Mouse (Mus musculus) intestine, embryonic 16.5 days (tissue): ENCODE measurements around the gene Tpd52l2. TPM values are rescaled to one million over a fixed set of nuclear protein-coding genes. Genes with fewer than 3 reads are reported as not detected.

Experiments used
- ATAC-seq: fragments of 200-750 bp; cut with Nextera tagmentation; 2 replicates; pipeline ENCODE4 v1.8.0; 2017; ENCODE audit warnings: moderate TSS enrichment, moderate library complexity
- H3K27ac ChIP-seq: fragments of 300-500 bp; sonication (generic); 2 replicates; pipeline ENCODE4 v1.5.1; 2014; ENCODE audit warnings: mild to moderate bottlenecking, low read length
- H3K27me3 ChIP-seq: fragments of 300-500 bp; sonication (generic); replicated peaks from 2 replicates; pipeline ENCODE4 v1.6.1; 2014; ENCODE audit warnings: low read length, control low read depth, mixed read lengths; ENCODE audit not compliant: control insufficient read depth, insufficient read depth
- H3K36me3 ChIP-seq: fragments of 300-500 bp; sonication (generic); 2 replicates; pipeline ENCODE4 v1.6.1; 2014; ENCODE audit warnings: low read length, control low read depth; ENCODE audit not compliant: control insufficient read depth, insufficient read depth
- H3K4me1 ChIP-seq: fragments of 300-500 bp; sonication (generic); 2 replicates; pipeline ENCODE4 v1.6.1; 2014; ENCODE audit warnings: low read length, control low read depth, mixed read lengths; ENCODE audit not compliant: control insufficient read depth, insufficient read depth
- H3K4me2 ChIP-seq: fragments of 300-500 bp; sonication (generic); 2 replicates; pipeline ENCODE4 v1.6.1; 2014; ENCODE audit warnings: low read depth, low read length, control low read depth
- H3K4me3 ChIP-seq: fragments of 300-500 bp; sonication (generic); 2 replicates; pipeline ENCODE4 v1.5.1; 2014; ENCODE audit warnings: mild to moderate bottlenecking, low read length
- H3K9ac ChIP-seq: fragments of 300-500 bp; sonication (generic); 2 replicates; pipeline ENCODE4 v1.6.1; 2014; ENCODE audit warnings: low read depth, low read length
- H3K9me3 ChIP-seq: fragments of 300-500 bp; sonication (generic); 2 replicates; pipeline ENCODE4 v1.6.1; 2016; ENCODE audit warnings: low read length, control low read depth; ENCODE audit not compliant: control insufficient read depth
- WGBS: fragments of 180-500 bp; shearing (Covaris S2); extraction: QIAGEN DNeasy Blood & Tissue Kit; methylation state at CpG from one replicate; pipeline ENCODE4 v1.1.7; 2014; 5-methylcytosine and 5-hydroxymethylcytosine counted together
- polyA plus RNA-seq: library from polyadenylated mRNA; unstranded; fragments of >200 nt; fragmentation: Nextera tagmentation; extraction: Ambion mirVana; gene quantifications from 2 replicates; pipeline ENCODE4 v1.2.1, GENCODE M21; 2015

The Tpd52l2 gene
- polyA plus RNA-seq, 1 experiment from 2014 or later = 134 TPM

- 11% methylated on average over 8 of the region's 8 CpGs for WGBS
Observed at GRCm38 (mm10) chr2:181496281-181496680, 661 bp upstream of the Tpd52l2 start.

GRCm38 (mm10) chr2:181497548-181497875 is 570 bp downstream of the Tpd52l2 start:
- Histone ChIP-seq H3K4me2 (peak overlapping the region; percentile 82), H3K4me3 (peak overlapping the region; percentile 94), H3K27me3 (no peaks in the 10 kb centered on the region), H3K36me3 (no peaks in the 10 kb centered on the region), H3K9ac (peak overlapping the region; percentile 96), H3K27ac (peak overlapping the region; percentile 97), H3K4me1 (peaks cover 9% of the 10 kb centered on the region; the same call in 1 of the 2 replicates), H3K9me3 (no peaks in the 10 kb centered on the region)
- 1% methylated on average over 12 of the region's 12 CpGs for WGBS
- peak; percentile 78 for ATAC-seq

More at GRCm38 (mm10) chr2:181496281-181496680, 661 bp upstream of the Tpd52l2 start:
- Histone ChIP-seq H3K36me3 (no peaks in the 10 kb centered on the region), H3K9me3 (no peaks in the 10 kb centered on the region), H3K9ac (peak overlapping the region; percentile 53), H3K4me3 (peak overlapping the region; percentile 94), H3K4me1 (peaks cover 9% of the 10 kb centered on the region; the same call in 1 of the 2 replicates), H3K27me3 (no peaks in the 10 kb centered on the region), H3K27ac (peak overlapping the region; percentile 87), H3K4me2 (peak overlapping the region; percentile 60)
- ATAC-seq = peak; percentile 66

GRCm38 (mm10) chr2:181498644-181499043 is 1.7 kb downstream of the Tpd52l2 start:
- no peak overlapping the region for H3K4me2 ChIP-seq

GRCm38 (mm10) chr2:181509191-181509590 is 12.2 kb downstream of the Tpd52l2 start:
- no peak overlapping the region for H3K27ac ChIP-seq
- peaks cover 7% of the 10 kb centered on the region; the same call in 1 of the 2 replicates for H3K36me3 ChIP-seq
- no peak overlapping the region for H3K4me3 ChIP-seq
- H3K4me1 ChIP-seq = no peaks in the 10 kb centered on the region
- no peak for ATAC-seq
- H3K4me2 ChIP-seq = no peak overlapping the region
- 90% methylated on average over 2 of the region's 2 CpGs for WGBS
- no peaks in the 10 kb centered on the region for H3K9me3 ChIP-seq
- H3K9ac ChIP-seq = no peak overlapping the region
- no peaks in the 10 kb centered on the region for H3K27me3 ChIP-seq

More at GRCm38 (mm10) chr2:181498644-181499043, 1.7 kb downstream of the Tpd52l2 start:
- no peak overlapping the region for H3K27ac ChIP-seq
- 64% methylated on average over 4 of the region's 4 CpGs for WGBS
- no peaks in the 10 kb centered on the region for H3K27me3 ChIP-seq
- H3K9me3 ChIP-seq = no peaks in the 10 kb centered on the region
- H3K9ac ChIP-seq = no peak overlapping the region
- H3K4me3 ChIP-seq = no peak overlapping the region
- H3K36me3 ChIP-seq = no peaks in the 10 kb centered on the region
- peaks cover 9% of the 10 kb centered on the region; the same call in 1 of the 2 replicates for H3K4me1 ChIP-seq
- no peak for ATAC-seq

GRCm38 (mm10) chr2:181511231-181511630 is 14.3 kb downstream of the Tpd52l2 start:
- no peak overlapping the region for H3K4me2 ChIP-seq
- H3K27me3 ChIP-seq = no peaks in the 10 kb centered on the region
- H3K4me3 ChIP-seq = no peak overlapping the region
- no peaks in the 10 kb centered on the region for H3K4me1 ChIP-seq
- H3K9ac ChIP-seq = no peak overlapping the region
- no peak for ATAC-seq
- H3K9me3 ChIP-seq = no peaks in the 10 kb centered on the region
- 94% methylated on average over 8 of the region's 8 CpGs for WGBS
- H3K27ac ChIP-seq = no peak overlapping the region
- peaks cover 17% of the 10 kb centered on the region for H3K36me3 ChIP-seq

- H3K27ac ChIP-seq = peak overlapping the region; percentile 99
- no peaks in the 10 kb centered on the region for H3K27me3 ChIP-seq
- H3K9ac ChIP-seq = peak overlapping the region; percentile 96
- no peak for ATAC-seq
- H3K4me3 ChIP-seq = peak overlapping the region; percentile 92
- peaks cover 12% of the 10 kb centered on the region; the same call in 1 of the 2 replicates for H3K36me3 ChIP-seq
- H3K4me1 ChIP-seq = peaks cover 17% of the 10 kb centered on the region
- WGBS = 67% methylated on average over 3 of the region's 3 CpGs
- no peaks in the 10 kb centered on the region for H3K9me3 ChIP-seq
- H3K4me2 ChIP-seq = peak overlapping the region; percentile 62
Observed at GRCm38 (mm10) chr2:181519201-181519600, 22.3 kb downstream of the Tpd52l2 start.

- Histone ChIP-seq H3K4me1 (peaks cover 19% of the 10 kb centered on the region), H3K4me2 (peak within 1 kb of the TSS; percentile 70), H3K4me3 (peak within 1 kb of the TSS; percentile 92), H3K9ac (peak within 1 kb of the TSS; percentile 96), H3K27me3 (no peaks in the 10 kb centered on the region), H3K9me3 (no peaks in the 10 kb centered on the region), H3K36me3 (0 out of 2 replicates have a peak, but pooled peaks cover 6% of the 10 kb centered on the region), H3K27ac (peak within 1 kb of the TSS; percentile 99)
- peak; percentile 98 for ATAC-seq
- WGBS = under 1% methylated on average over 74 of the region's 74 CpGs
Observed at GRCm38 (mm10) chr2:181520118-181520935, 23.4 kb downstream of the Tpd52l2 start, which contains the start of gene Dnajc5. TSS of gene Dnajc5 (plus strand) at chr2:181520485.

GRCm38 (mm10) chr2:181520936-181521227 is 23.9 kb downstream of the Tpd52l2 start:
- Histone ChIP-seq H3K27me3 (no peaks in the 10 kb centered on the region), H3K4me3 (peak overlapping the region; percentile 92), H3K4me1 (peaks cover 22% of the 10 kb centered on the region), H3K9ac (peak overlapping the region; percentile 96), H3K27ac (peak overlapping the region; percentile 99), H3K9me3 (no peaks in the 10 kb centered on the region), H3K36me3 (0 out of 2 replicates have a peak, but pooled peaks cover 5% of the 10 kb centered on the region), H3K4me2 (peak overlapping the region; percentile 70)
- no peak for ATAC-seq
- WGBS = under 1% methylated on average over 17 of the region's 17 CpGs

GRCm38 (mm10) chr2:181521491-181521890 is 24.5 kb downstream of the Tpd52l2 start:
- no peak for ATAC-seq
- 40% methylated on average over 10 of the region's 10 CpGs for WGBS
- peaks cover 22% of the 10 kb centered on the region for H3K4me1 ChIP-seq

More at GRCm38 (mm10) chr2:181521491-181521890, 24.5 kb downstream of the Tpd52l2 start:
- Histone ChIP-seq H3K9me3 (no peaks in the 10 kb centered on the region), H3K4me3 (peak overlapping the region; percentile 92), H3K4me2 (peak overlapping the region; percentile 70), H3K27me3 (no peaks in the 10 kb centered on the region), H3K27ac (no peak overlapping the region), H3K9ac (peak overlapping the region; percentile 96), H3K36me3 (no peaks in the 10 kb centered on the region)
